Mouse (Mus musculus) liver, embryonic 18 days (tissue): ENCODE measurements around the gene Tent5c. TPM values are rescaled to one million over a fixed set of nuclear protein-coding genes. Genes with fewer than 3 reads are reported as not detected.

ENCODE experiments used
- polyA plus RNA-seq: library from polyadenylated mRNA; depleted of rRNA; stranded (reverse); fragments of >200 nt; gene quantifications from 2 replicates; pipeline ENCODE4 v1.2.3, GENCODE M21; 2012; rRNA removed

Gene Tent5c
- 31.1 and 32.1 TPM in 2 replicates for polyA plus RNA-seq

GRCm38 (mm10) chr3:100489133-100490009 lies at the start of gene Tent5c:
TSS of gene Tent5c (minus strand) at chr3:100489324.

Other genes with a start within 250 kb of the Tent5c start
- gene Man1a2, start 196.2 kb upstream of the Tent5c start, polyA plus RNA-seq: 3.4 and 3.7 TPM in 2 replicates